Mouse (Mus musculus) left cerebral cortex, adult 2 months (tissue): Measurements from ENCODE around the gene Fbxw8. TPM values are rescaled to one million over a fixed set of nuclear protein-coding genes. Genes with fewer than 3 reads are reported as not detected.

Experiments
- DNase-seq, 2 experiments: peaks; one replicate each; pipeline ENCODE4 v3.0.0; 2021 to 2022; ENCODE audit warnings: low spot score in 2 of 2, mixed read lengths in 1 of 2; ENCODE audit errors: extremely low spot score in 1 of 2
- H3K27ac ChIP-seq: fragments of 200-600 bp; 2 replicates; pipeline ENCODE4 v1.8.1; 2022
- H3K4me3 ChIP-seq: fragments of 200-600 bp; 2 replicates; pipeline ENCODE4 v1.8.1; 2022
- CTCF ChIP-seq: fragments of 200-600 bp; IDR thresholded peaks from 2 replicates; pipeline ENCODE4 v1.8.1; 2022; ENCODE audit warnings: antibody characterized with exemption, mild to moderate bottlenecking, moderate library complexity
- intact Hi-C: fragments of 180-260 bp; cut with DNase I; formaldehyde crosslinking; loops from one replicate; pipeline ENCODE4 v1.15.1; 2025
- total RNA-seq, 2 experiments: library from RNA; stranded (reverse); gene quantifications; 2 replicates each; pipeline ENCODE4 v1.2.3; 2021

Gene Fbxw8
- total RNA-seq, 2 experiments from 2014 or later: 34.5 to 35.1 TPM

- DNase-seq: no peak
- H3K27ac ChIP-seq: no peak overlapping the region
- H3K4me3 ChIP-seq: no peak overlapping the region
- intact Hi-C loops: no loop called here
- no peak for TF ChIP-seq CTCF
Measured at GRCm38 (mm10) chr5:118147264-118147663, 8.0 kb downstream of the Fbxw8 start.

GRCm38 (mm10) chr5:118145999-118146679, 9.1 kb downstream of the Fbxw8 start:
- intact Hi-C loops: no loop called here
- no peak for DNase-seq
- no peak for TF ChIP-seq CTCF
- Histone ChIP-seq H3K27ac (no peak overlapping the region), H3K4me3 (no peak overlapping the region)

- TF ChIP-seq CTCF: no peak
- no peak overlapping the region for H3K4me3 ChIP-seq
- intact Hi-C loops: no loop called here
- no peak overlapping the region for H3K27ac ChIP-seq
- no peak for DNase-seq
Measured at GRCm38 (mm10) chr5:118145458-118145857, 9.8 kb downstream of the Fbxw8 start.

GRCm38 (mm10) chr5:118144770-118145169, 10.5 kb downstream of the Fbxw8 start:
- no peak for DNase-seq
- no peak for TF ChIP-seq CTCF
- H3K27ac ChIP-seq: no peak overlapping the region
- intact Hi-C loops: no loop called here
- no peak overlapping the region for H3K4me3 ChIP-seq

- TF ChIP-seq CTCF: no peak
Measured at GRCm38 (mm10) chr5:118144327-118144726, 10.9 kb downstream of the Fbxw8 start.

GRCm38 (mm10) chr5:118143211-118144026, 11.8 kb downstream of the Fbxw8 start:
- Histone ChIP-seq H3K27ac (0 out of 2 replicates have a peak overlapping the region, but pooled peaks have one; percentile 15), H3K4me3 (no peak overlapping the region)
- intact Hi-C loops: no loop called here
- DNase-seq: no peak
- no peak for TF ChIP-seq CTCF

More at GRCm38 (mm10) chr5:118144327-118144726, 10.9 kb downstream of the Fbxw8 start:
- H3K4me3 ChIP-seq: no peak overlapping the region
- no peak overlapping the region for H3K27ac ChIP-seq
- DNase-seq: no peak
- intact Hi-C loops: no loop called here

GRCm38 (mm10) chr5:118142471-118142870, 12.8 kb downstream of the Fbxw8 start:
- H3K27ac ChIP-seq: no peak overlapping the region
- intact Hi-C loops: no loop called here
- no peak for TF ChIP-seq CTCF
- no peak for DNase-seq
- H3K4me3 ChIP-seq: no peak overlapping the region

GRCm38 (mm10) chr5:118139630-118140029, 15.6 kb downstream of the Fbxw8 start:
- no peak overlapping the region for H3K4me3 ChIP-seq
- DNase-seq: no peak
- no peak for TF ChIP-seq CTCF
- no peak overlapping the region for H3K27ac ChIP-seq
- intact Hi-C loops: no loop called here

- H3K4me3 ChIP-seq: no peak overlapping the region
- H3K27ac ChIP-seq: no peak overlapping the region
- no peak for DNase-seq
- intact Hi-C loops: no loop called here
- TF ChIP-seq CTCF: no peak
Measured at GRCm38 (mm10) chr5:118136391-118136790, 18.9 kb downstream of the Fbxw8 start.

- intact Hi-C loops: no loop called here
- H3K27ac ChIP-seq: no peak overlapping the region
- TF ChIP-seq CTCF: no peak
- DNase-seq: no peak
- no peak overlapping the region for H3K4me3 ChIP-seq
Measured at GRCm38 (mm10) chr5:118128651-118129050, 26.6 kb downstream of the Fbxw8 start.

- no peak for TF ChIP-seq CTCF
- DNase-seq: no peak
- Histone ChIP-seq H3K27ac (no peak overlapping the region), H3K4me3 (no peak overlapping the region)
- intact Hi-C loops: no loop called here
Measured at GRCm38 (mm10) chr5:118128208-118128607, 27.1 kb downstream of the Fbxw8 start.

- DNase-seq: no peak
- intact Hi-C loops: no loop called here
- H3K27ac ChIP-seq: no peak overlapping the region
- TF ChIP-seq CTCF: no peak
- no peak overlapping the region for H3K4me3 ChIP-seq
Measured at GRCm38 (mm10) chr5:118126671-118127070, 28.6 kb downstream of the Fbxw8 start.
